Mouse (Mus musculus) olfactory bulb, adult 2 months (tissue): Measurements from ENCODE around the gene Phf5a. TPM values are rescaled to one million over a fixed set of nuclear protein-coding genes. Genes with fewer than 3 reads are reported as not detected.

Experiments
- H3K27ac ChIP-seq: fragments of 200-500 bp; 2 replicates; pipeline ENCODE4 v1.5.1; 2012; ENCODE audit warnings: low read depth, low read length; ENCODE audit not compliant: insufficient read depth
- H3K4me1 ChIP-seq: fragments of 200-500 bp; 2 replicates; pipeline ENCODE4 v1.6.1; 2012; ENCODE audit warnings: low read length; ENCODE audit not compliant: control insufficient read depth, insufficient read depth
- H3K4me3 ChIP-seq: fragments of 200-500 bp; 2 replicates; pipeline ENCODE4 v1.5.1; 2012; ENCODE audit warnings: mild to moderate bottlenecking, low read depth, low read length, moderate library complexity; ENCODE audit not compliant: insufficient read depth
- CTCF ChIP-seq: fragments of 200-500 bp; IDR thresholded peaks from 2 replicates; pipeline ENCODE4 v1.5.1; 2012; ENCODE audit warnings: low read depth, mild to moderate bottlenecking, low read length, moderate library complexity; ENCODE audit not compliant: insufficient read depth
- POLR2A ChIP-seq: fragments of 200-500 bp; IDR thresholded peaks from 2 replicates; pipeline ENCODE4 v1.6.1; 2012; ENCODE audit warnings: mild to moderate bottlenecking, low read depth, low read length, moderate library complexity; ENCODE audit not compliant: insufficient read depth
- WGBS: fragments of 180-500 bp; shearing (Covaris S2); methylation state at CpG from one replicate; pipeline ENCODE4 v1.1.7; 2018; 5-methylcytosine and 5-hydroxymethylcytosine counted together
- polyA plus RNA-seq: library from polyadenylated mRNA; stranded (reverse); fragments of >200 nt; gene quantifications from 2 replicates; pipeline ENCODE4 v1.2.4, GENCODE M21; 2012; ENCODE audit warnings: low replicate concordance; ENCODE audit not compliant: missing spikeins, insufficient read depth, insufficient read length

The Phf5a gene
- polyA plus RNA-seq, 1 experiment: not detected

GRCm38 (mm10) chr15:81869985-81870384, 1.7 kb downstream of the Phf5a start:
- no peak overlapping the region for H3K27ac ChIP-seq
- no peak for TF ChIP-seq POLR2A
- no peak for TF ChIP-seq CTCF
- WGBS: 96% methylated on average over 5 of the region's 5 CpGs
- peaks cover 2% of the 10 kb centered on the region for H3K4me1 ChIP-seq
- no peak overlapping the region for H3K4me3 ChIP-seq

GRCm38 (mm10) chr15:81864238-81864637, 7.5 kb downstream of the Phf5a start:
- 93% methylated on average over 7 of the region's 7 CpGs for WGBS
- Histone ChIP-seq H3K4me1 (peaks cover 6% of the 10 kb centered on the region; the same call in 1 of the 2 replicates), H3K27ac (no peak overlapping the region), H3K4me3 (no peak overlapping the region)
- TF ChIP-seq POLR2A (no peak), CTCF (no peak)

- Histone ChIP-seq H3K4me1 (peaks cover 14% of the 10 kb centered on the region), H3K27ac (peak overlapping the region; percentile 88), H3K4me3 (no peak overlapping the region)
- WGBS: 2% methylated on average over 8 of the region's 8 CpGs
- no peak for TF ChIP-seq CTCF
- no peak for TF ChIP-seq POLR2A
Observed at GRCm38 (mm10) chr15:81860471-81861135, 11.1 kb downstream of the Phf5a start.

GRCm38 (mm10) chr15:81859330-81860255, 12.1 kb downstream of the Phf5a start:
- under 1% methylated on average over 39 of the region's 39 CpGs for WGBS
- H3K27ac ChIP-seq: peak overlapping the region; percentile 97
- peak overlapping the region; percentile 91 for H3K4me3 ChIP-seq
- H3K4me1 ChIP-seq: peaks cover 17% of the 10 kb centered on the region
- TF ChIP-seq CTCF: no peak
- peak; percentile 27; the same call in 1 of the 2 replicates for TF ChIP-seq POLR2A

GRCm38 (mm10) chr15:81858517-81859329, 13.0 kb downstream of the Phf5a start, which contains the start of gene Tob2:
Gene Tob2, minus strand, starts transcription at chr15:81858796.
- H3K4me1 ChIP-seq: peaks cover 17% of the 10 kb centered on the region
- peak within 1 kb of the TSS; percentile 97 for H3K27ac ChIP-seq
- TF ChIP-seq CTCF (no peak), POLR2A (no peak; the same call in 1 of the 2 replicates)
- under 1% methylated on average over 44 of the region's 44 CpGs for WGBS
- peak within 1 kb of the TSS; percentile 91 for H3K4me3 ChIP-seq

GRCm38 (mm10) chr15:81858138-81858516, 13.6 kb downstream of the Phf5a start:
- Histone ChIP-seq H3K27ac (peak overlapping the region; percentile 97), H3K4me3 (peak overlapping the region; percentile 91), H3K4me1 (peaks cover 17% of the 10 kb centered on the region)
- TF ChIP-seq POLR2A: peak; percentile 96
- TF ChIP-seq CTCF: no peak
- WGBS: under 1% methylated on average over 23 of the region's 23 CpGs

GRCm38 (mm10) chr15:81857724-81858116, 14.0 kb downstream of the Phf5a start:
- under 1% methylated on average over 33 of the region's 33 CpGs for WGBS
- peaks cover 17% of the 10 kb centered on the region for H3K4me1 ChIP-seq
- H3K4me3 ChIP-seq: peak overlapping the region; percentile 91
- TF ChIP-seq POLR2A (no peak), CTCF (no peak)
- peak overlapping the region; percentile 91 for H3K27ac ChIP-seq

GRCm38 (mm10) chr15:81856938-81857723, 14.6 kb downstream of the Phf5a start:
- Histone ChIP-seq H3K4me3 (peak overlapping the region; percentile 91), H3K27ac (peak overlapping the region; percentile 91), H3K4me1 (peaks cover 20% of the 10 kb centered on the region)
- WGBS: under 1% methylated on average over 14 of the region's 14 CpGs
- TF ChIP-seq CTCF: no peak
- no peak for TF ChIP-seq POLR2A
